Mouse (Mus musculus): Measurements from ENCODE around the gene Mid1ip1. TPM values are rescaled to one million over a fixed set of nuclear protein-coding genes. Genes with fewer than 3 reads are reported as not detected.

The Mid1ip1 gene
- 27.2 TPM for polyA plus RNA-seq (2017; shearing (Covaris generic))

DNA sequence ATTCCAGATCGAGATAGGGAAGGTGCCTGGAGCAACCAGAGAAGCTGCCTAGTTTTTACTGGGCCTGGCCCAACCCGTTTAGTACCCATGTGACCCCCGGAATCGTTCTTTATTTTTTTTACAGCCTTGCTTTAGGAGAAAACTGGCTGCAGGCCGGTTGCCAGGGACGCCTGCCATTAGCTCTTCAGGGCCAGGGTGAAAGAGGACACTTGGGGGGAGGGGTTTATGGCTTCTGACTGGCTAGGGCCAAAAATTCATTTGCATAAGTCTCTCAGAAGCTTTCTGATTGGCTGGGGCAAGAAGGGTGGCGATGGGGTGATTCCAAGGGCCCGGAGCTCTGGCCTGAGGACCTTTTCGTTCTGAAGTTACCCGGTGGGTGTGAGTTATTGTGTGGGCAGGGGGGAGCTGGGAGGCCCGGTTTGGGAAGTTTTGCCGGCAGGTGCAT is at the start of gene Mid1ip1:
Gene Mid1ip1 (plus strand): TSS at position 318 of the 445 bp plus-strand sequence.

Other genes starting within 250 kb of the Mid1ip1 start
- gene Tspan7, start 229.9 kb upstream of the Mid1ip1 start, polyA plus RNA-seq (2017; shearing (Covaris generic)), result not detected

Data from effector memory CD4-positive, alpha-beta T cell, adult 7 months (primary cell).